Mouse (Mus musculus) heart, adult 2 months (tissue): ENCODE measurements at regions not wholly inside any gene's neighbourhood (a gene's known extent, or its start where the extent isn't known, plus 50 kb on each side); places are given as distances from the start of the nearest gene placed in this dataset.
A peak's percentile ranks its signal among the peaks of the same experiment; 100 is the strongest.

Experiments used
- DNase-seq, 2 experiments: peaks; one replicate each; pipeline ENCODE4 v3.0.0; 2021
- H3K27ac ChIP-seq: fragments of 200-600 bp; 2 replicates; pipeline ENCODE4 v1.8.1; 2022
- H3K27me3 ChIP-seq: fragments of 200-500 bp; 2 replicates; pipeline ENCODE4 v1.6.1; 2012; ENCODE audit warnings: mild to moderate bottlenecking, low read length, inconsistent platforms, mixed read lengths; ENCODE audit not compliant: control insufficient read depth, insufficient read depth
- H3K36me3 ChIP-seq: fragments of 200-500 bp; 2 replicates; pipeline ENCODE4 v1.6.1; 2012; ENCODE audit warnings: low read length, inconsistent platforms; ENCODE audit not compliant: control insufficient read depth, insufficient read depth
- H3K4me1 ChIP-seq: fragments of 200-500 bp; 2 replicates; pipeline ENCODE4 v1.6.1; 2011; ENCODE audit warnings: low read length; ENCODE audit not compliant: control insufficient read depth, insufficient read depth
- H3K4me3 ChIP-seq: fragments of 200-600 bp; 2 replicates; pipeline ENCODE4 v1.8.1; 2022
- H3K79me2 ChIP-seq: fragments of 200-500 bp; replicated peaks from 2 replicates; pipeline ENCODE4 v1.6.1; 2012; ENCODE audit warnings: mild to moderate bottlenecking, inconsistent platforms, low read length, moderate library complexity, mixed read lengths; ENCODE audit not compliant: control insufficient read depth, insufficient read depth
- H3K9ac ChIP-seq: fragments of 200-500 bp; 2 replicates; pipeline ENCODE4 v1.6.1; 2012; ENCODE audit warnings: low read depth, mild to moderate bottlenecking, control low read depth, inconsistent platforms, low read length, mixed read lengths
- CTCF ChIP-seq: fragments of 200-600 bp; IDR thresholded peaks from 2 replicates; pipeline ENCODE4 v1.8.1; 2022; ENCODE audit warnings: antibody characterized with exemption, mild to moderate bottlenecking, moderate library complexity
- EP300 ChIP-seq: fragments of 200-500 bp; IDR thresholded peaks from 2 replicates; pipeline ENCODE4 v1.6.1; 2011; ENCODE audit warnings: low read depth, low read length, control low read depth; ENCODE audit not compliant: insufficient read depth
- POLR2A ChIP-seq: fragments of 200-500 bp; IDR thresholded peaks from 2 replicates; pipeline ENCODE4 v1.6.1; 2011; ENCODE audit warnings: mild to moderate bottlenecking, low read depth, low read length, control low read depth; ENCODE audit not compliant: insufficient read depth
- WGBS: fragments of 180-500 bp; shearing (Covaris S2); methylation state at CpG from one replicate; pipeline ENCODE4 v1.1.7; 2018; 5-methylcytosine and 5-hydroxymethylcytosine counted together
- intact Hi-C: fragments of 180-260 bp; cut with DNase I; formaldehyde crosslinking; loops from one replicate; pipeline ENCODE4 v1.15.1; 2025

DNA sequence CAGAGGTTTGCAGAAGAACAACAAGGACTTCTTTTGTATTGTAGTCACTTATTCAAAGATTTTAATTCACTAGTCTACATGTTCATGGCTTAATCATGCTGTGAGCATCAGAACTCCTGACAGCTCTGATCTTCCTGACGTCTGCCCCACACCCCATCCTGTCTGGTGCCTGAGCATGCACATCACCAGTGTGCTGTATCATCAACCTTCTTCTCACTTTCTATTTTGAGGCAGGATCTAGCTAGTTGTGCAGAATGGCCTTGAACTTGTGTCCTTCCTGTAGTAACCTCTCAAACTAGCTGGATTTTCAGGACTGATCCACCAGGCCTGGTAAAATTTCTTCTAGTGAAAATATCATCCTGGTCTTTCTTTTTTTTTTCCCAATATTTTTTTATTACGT lies 96.6 kb upstream of the Sptbn1 start:
- peaks cover 2% of the 10 kb centered on the region for H3K79me2 ChIP-seq
- H3K36me3 ChIP-seq, result peaks cover 21% of the 10 kb centered on the region
- no peaks in the 10 kb centered on the region for H3K27me3 ChIP-seq
- H3K4me3 ChIP-seq, result no peak overlapping the region
- WGBS, result 49% methylated on average over 2 of the region's 2 CpGs
- peaks cover 13% of the 10 kb centered on the region for H3K4me1 ChIP-seq
- TF ChIP-seq CTCF (no peak), POLR2A (no peak), EP300 (peak; percentile 70; the same call in 1 of the 2 replicates)
- DNase-seq, result peak; percentile 30 to 34
- intact Hi-C loops, result loop anchor here (2.0 to 5.0 kb wide), 4 partner anchors 37 to 198 kb away; partner anchors contain the start of gene Sptbn1
- peak overlapping the region; percentile 72 for H3K27ac ChIP-seq
- no peak overlapping the region for H3K9ac ChIP-seq

GRCm38 (mm10) chr11:30358196-30358595 lies 90.2 kb upstream of the Sptbn1 start:
- TF ChIP-seq CTCF (no peak), EP300 (no peak)
- H3K4me3 ChIP-seq, result no peak overlapping the region
- 82% methylated on average over 3 of the region's 3 CpGs for WGBS
- no peaks in the 10 kb centered on the region for H3K36me3 ChIP-seq
- no peak overlapping the region for H3K9ac ChIP-seq
- intact Hi-C loops, result no loop called here
- H3K27ac ChIP-seq, result no peak overlapping the region; the same call in 1 of the 2 replicates
- no peak for DNase-seq
- no peaks in the 10 kb centered on the region for H3K27me3 ChIP-seq
- H3K79me2 ChIP-seq, result peaks cover 2% of the 10 kb centered on the region
- H3K4me1 ChIP-seq, result peaks cover 2% of the 10 kb centered on the region; the same call in 1 of the 2 replicates

DNA sequence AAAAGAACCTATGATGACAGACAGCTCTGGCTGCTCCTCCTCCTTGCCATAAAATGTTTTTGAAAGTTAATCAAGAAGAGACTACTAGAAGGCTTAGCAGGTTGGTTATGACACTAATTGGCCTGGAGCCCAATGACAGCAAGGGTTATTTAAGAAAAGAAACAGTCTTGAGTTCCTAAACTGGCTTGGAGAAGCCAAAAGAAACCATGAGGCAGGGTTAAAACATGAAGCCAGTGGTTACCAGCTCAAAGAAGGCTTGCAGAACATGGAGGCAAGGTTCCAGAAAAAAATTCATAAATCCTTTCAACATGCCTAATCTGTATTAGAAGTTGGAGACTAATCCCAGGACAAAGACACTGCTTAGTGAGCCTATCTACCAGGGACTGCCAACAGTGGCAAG lies 87.4 kb upstream of the Sptbn1 start:
- no peaks in the 10 kb centered on the region for H3K36me3 ChIP-seq
- no peak overlapping the region for H3K4me3 ChIP-seq
- H3K27me3 ChIP-seq, result no peaks in the 10 kb centered on the region
- no peak overlapping the region for H3K9ac ChIP-seq
- no peaks in the 10 kb centered on the region for H3K79me2 ChIP-seq
- no peak for TF ChIP-seq EP300
- TF ChIP-seq CTCF, result no peak
- TF ChIP-seq POLR2A, result no peak
- intact Hi-C loops, result no loop called here
- H3K4me1 ChIP-seq, result peaks cover 3% of the 10 kb centered on the region
- DNase-seq, result no peak
- no peak overlapping the region for H3K27ac ChIP-seq

- Histone ChIP-seq H3K4me3 (no peak overlapping the region), H3K27ac (peak overlapping the region; percentile 77), H3K4me1 (peaks cover 7% of the 10 kb centered on the region), H3K36me3 (peaks cover 11% of the 10 kb centered on the region), H3K9ac (no peak overlapping the region), H3K79me2 (no peaks in the 10 kb centered on the region), H3K27me3 (no peaks in the 10 kb centered on the region)
- intact Hi-C loops, result loop anchor here (5.0 kb wide), 2 partner anchors 34 to 36 kb away; no protein-coding TSS in a partner anchor
- TF ChIP-seq CTCF (no peak), EP300 (no peak), POLR2A (no peak)
- WGBS, result 32% methylated on average over 2 of the region's 2 CpGs
- peak; percentile 54 to 55 for DNase-seq
These were observed 58.4 kb upstream of the Sptbn1 start for GRCm38 (mm10) chr11:30326371-30326770.
